Mouse (Mus musculus): ENCODE data around the gene Olfr1408.

Olfr1408 gene

GRCm38 (mm10) chr1:173137274-173137673 is at the start of gene Olfr1408:
Olfr1408 (minus strand) TSS chr1:173137374.
- DNase-seq = no peak

GRCm38 (mm10) chr1:173174154-173174842 is 37.1 kb upstream of the Olfr1408 start:
- no peak for DNase-seq
